Mouse (Mus musculus) spleen, postnatal 10 days (tissue): Measurements from ENCODE around the gene Oasl1.
"Not testable (repeated sequence)": the region's sequence is repeated elsewhere in the genome, so short reads cannot be mapped to it uniquely, and the experiment has no call there.

ENCODE experiments used
- DNase-seq, 2 experiments: peaks; one replicate each; pipeline ENCODE4 v3.0.0; 2021 to 2022; ENCODE audit warnings: low spot score in 2 of 2

Gene Oasl1

GRCm38 (mm10) chr5:114926153-114926684 is 3.2 kb downstream of the Oasl1 start:
- no peak for DNase-seq

GRCm38 (mm10) chr5:114926753-114927152 is 3.7 kb downstream of the Oasl1 start:
- no peak for DNase-seq

DNA sequence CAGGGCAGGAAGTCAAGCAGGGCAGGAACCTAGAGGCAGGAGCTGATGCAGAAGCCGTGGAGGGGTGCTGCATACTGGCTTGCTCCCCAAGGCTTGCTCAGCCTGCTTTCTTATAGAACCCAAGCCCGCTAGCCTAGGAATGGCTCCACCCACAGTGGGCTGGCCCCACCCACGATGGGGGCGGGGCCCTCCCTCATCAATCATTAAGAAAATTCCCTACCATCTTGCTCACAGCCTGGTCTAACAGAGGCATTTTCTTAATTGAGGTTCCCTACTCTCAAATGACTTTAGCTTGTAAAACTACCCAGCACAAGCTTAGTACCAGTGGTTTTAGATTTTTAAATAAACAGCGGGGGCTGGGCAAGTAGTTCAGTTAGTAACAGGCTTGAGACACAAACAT is 8.6 kb downstream of the Oasl1 start:
- no peak for DNase-seq

DNA sequence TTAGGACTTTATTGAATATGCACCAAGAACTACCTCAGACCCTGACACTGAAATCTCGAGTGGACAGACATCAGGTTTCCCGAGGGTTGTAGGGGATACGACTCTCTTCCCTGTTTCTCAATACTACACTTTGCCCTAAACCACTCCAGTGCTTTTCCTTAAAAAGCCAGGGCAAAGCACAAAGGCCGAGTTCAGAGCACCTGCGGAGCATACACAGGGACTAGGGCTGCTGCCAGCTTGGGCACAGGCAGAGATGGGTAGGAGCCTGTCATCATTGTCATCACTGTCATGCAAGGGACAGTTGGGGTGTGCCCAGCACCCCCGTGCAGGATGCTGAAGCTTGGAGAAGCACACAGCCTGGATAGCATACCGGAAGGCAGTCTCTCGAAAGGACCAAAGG is 10.2 kb downstream of the Oasl1 start:
- no peak for DNase-seq

DNA sequence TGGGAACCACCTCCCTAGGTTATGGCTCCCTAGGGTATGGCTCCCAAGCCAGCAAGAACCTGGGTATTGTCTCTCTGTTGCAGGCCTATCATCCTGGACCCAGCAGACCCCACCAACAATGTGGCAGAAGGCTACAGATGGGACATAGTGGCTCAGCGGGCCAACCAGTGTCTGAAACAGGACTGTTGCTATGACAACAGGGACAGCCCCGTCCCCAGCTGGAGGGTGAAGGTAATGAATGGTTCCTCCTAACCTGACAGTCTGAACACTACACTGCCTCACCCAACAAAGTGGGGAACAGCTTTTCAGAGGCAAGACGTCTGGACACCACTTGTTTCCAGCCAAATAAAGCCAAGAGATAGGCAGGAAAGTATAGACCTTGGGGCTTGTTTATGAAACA is 12.8 kb downstream of the Oasl1 start:
- no peak for DNase-seq

GRCm38 (mm10) chr5:114941138-114941537 is 18.1 kb downstream of the Oasl1 start:
- DNase-seq, result not testable (repeated sequence)

- DNase-seq, result peak; percentile 74 to 86
These were observed 19.2 kb downstream of the Oasl1 start, which contains the start of gene 2210016L21Rik for GRCm38 (mm10) chr5:114942074-114942765. Gene 2210016L21Rik, plus strand, starts transcription at chr5:114942158.

DNA sequence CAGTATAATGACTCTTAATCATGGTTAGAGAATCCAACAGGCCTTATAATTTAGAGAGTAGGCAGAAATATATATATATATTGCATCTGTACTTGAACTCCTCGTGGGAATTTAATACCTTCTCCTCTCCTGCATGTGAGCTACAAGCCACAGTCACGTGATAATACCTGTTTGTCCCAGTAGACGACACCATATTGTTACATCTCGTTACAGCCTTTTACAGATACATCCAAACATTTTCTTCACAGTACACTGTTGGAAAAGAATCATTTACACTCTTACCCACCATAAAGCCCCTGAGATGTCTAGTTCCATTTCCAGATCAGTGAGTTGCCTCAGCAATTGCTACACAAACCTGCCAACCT is 19.7 kb downstream of the Oasl1 start:
- DNase-seq, result no peak

DNA sequence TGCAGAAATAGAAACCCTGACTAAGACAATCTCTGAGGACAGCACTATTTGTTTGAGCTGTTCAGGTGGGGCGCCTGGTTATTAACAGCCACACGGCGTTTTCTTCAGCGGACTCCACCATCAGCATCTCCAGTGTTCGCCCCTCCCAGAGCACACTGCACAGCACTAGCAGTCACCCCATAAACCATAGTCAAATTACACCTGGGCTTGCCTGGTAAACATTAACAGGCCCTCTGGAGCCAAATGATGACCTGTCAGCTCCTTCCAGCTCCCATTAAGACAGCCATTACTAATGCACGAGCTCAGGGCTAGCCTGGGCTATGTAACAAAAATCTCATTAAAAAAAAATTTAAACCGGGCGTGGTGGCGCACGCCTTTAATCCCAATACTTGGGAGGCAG is 22.0 kb downstream of the Oasl1 start:
- no peak for DNase-seq

DNA sequence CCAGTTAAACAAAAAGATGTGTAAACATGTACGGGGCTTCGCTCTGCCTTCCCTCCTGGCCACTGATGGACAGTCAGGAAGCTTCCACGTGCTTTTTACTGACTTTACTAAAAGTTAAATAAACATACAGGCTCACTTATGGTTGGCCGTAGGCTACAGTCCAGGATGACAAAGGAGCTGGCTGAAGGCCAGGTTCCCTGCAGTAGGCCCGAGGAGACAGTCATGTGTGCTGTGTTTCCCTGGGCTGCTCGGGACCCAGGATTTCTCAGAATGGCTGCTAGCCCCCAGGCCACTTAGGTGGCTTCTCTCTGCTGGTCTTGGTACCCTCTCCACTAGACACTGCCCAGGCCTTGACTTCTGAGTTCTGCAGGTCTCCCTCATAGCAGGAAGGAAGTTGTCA is 25.9 kb downstream of the Oasl1 start:
- no peak for DNase-seq

GRCm38 (mm10) chr5:114949316-114949715 is 26.3 kb downstream of the Oasl1 start:
- no peak for DNase-seq

GRCm38 (mm10) chr5:114949812-114950211 is 26.8 kb downstream of the Oasl1 start:
- DNase-seq, result no peak

DNA sequence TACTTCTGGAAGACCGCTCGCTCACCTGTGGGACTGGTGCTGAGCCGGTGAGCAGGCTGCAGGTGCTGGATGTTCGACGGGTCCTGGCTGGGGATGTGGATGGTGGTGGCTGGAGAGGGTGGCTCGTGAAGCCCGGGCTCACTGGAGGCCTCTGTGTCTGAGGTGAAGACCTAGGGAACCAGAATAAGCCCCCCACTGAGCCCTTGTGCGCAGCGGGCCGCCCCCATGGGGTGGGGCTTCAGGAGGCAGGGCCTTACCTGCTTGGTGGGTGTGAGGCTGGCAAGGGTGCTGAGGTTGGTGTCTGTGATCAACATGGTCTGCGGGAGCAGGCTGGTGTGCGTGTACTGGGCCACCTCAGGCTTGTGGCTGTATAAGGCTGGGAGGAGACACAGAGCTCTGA is 27.6 kb downstream of the Oasl1 start:
- no peak for DNase-seq

- no peak for DNase-seq
These were observed 28.3 kb downstream of the Oasl1 start for GRCm38 (mm10) chr5:114951279-114951880.

DNA sequence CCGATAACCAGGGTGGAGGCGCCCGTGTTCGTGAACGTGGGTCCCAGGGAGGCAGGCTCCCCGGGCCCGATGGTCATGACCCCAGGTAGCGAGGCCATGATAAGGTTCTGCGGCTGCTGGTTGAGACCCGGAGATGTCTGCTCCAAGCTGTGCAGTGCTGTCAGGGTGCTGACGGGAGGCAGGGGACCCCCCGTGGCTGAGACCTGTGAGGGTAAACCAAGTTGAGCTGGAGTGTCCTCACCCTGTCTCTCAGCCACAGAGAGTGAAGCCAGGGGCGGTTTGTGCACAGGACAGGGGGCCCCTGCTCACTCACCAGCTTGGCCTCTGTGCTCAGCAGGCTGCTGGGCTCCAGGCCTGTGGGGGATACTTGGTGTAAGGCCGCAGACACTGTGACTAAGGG is 30.3 kb downstream of the Oasl1 start:
- DNase-seq, result no peak

DNA sequence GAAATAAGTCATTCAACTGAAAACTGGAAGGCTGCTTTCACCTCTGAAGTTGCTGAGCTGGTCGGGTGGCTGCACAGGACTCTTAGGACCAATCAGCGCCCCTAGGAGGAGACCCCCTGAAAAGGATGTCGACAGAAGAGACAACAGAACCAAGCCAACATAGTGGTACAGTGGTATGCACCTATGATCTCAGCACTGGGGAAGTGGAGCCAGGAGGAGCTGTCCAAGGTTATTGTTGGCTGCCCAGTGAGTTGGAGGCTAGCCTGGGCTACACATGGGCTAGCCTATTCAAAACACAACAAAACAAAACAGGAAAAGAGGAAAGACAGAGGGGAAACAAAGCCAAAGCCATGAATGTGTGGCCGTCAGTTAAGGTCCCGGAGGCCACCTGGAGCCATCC is 35.0 kb downstream of the Oasl1 start:
- DNase-seq, result no peak

DNA sequence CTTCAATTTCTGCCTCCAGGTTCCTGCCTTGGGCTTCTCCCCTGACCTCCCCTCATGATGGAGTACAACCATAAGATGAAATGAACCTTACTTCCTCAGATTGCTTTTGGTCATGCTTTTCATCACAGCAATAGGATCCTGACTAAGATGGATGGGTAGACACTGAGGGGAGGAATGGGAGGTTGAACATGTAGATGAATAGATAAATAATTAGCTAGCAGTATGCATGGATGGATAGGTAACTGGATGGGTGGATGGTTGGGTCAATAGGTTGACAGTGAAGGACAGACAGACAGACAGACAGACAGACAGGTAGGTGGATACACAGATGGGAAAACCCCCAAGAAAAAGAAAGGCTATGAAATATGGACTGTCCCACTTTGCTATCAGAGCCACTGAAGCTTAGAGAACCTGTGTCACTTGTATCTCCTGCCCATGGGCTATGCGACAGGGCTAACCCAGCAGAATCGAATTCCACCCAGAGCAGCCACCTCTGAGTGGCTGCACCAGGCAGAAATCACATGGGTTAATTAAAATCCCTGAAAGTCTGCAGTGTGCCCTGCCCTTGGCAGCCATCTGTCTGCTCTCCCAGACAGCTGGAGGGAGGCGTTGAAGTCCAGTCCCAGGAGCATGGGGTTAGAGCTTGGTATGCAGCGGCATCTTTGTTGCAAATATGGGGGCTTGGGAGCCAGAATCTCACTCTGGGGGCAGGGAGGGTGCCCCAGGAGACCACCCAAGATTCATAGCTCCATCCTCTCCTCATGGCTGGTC is 38.7 kb downstream of the Oasl1 start:
- DNase-seq, result no peak

DNA sequence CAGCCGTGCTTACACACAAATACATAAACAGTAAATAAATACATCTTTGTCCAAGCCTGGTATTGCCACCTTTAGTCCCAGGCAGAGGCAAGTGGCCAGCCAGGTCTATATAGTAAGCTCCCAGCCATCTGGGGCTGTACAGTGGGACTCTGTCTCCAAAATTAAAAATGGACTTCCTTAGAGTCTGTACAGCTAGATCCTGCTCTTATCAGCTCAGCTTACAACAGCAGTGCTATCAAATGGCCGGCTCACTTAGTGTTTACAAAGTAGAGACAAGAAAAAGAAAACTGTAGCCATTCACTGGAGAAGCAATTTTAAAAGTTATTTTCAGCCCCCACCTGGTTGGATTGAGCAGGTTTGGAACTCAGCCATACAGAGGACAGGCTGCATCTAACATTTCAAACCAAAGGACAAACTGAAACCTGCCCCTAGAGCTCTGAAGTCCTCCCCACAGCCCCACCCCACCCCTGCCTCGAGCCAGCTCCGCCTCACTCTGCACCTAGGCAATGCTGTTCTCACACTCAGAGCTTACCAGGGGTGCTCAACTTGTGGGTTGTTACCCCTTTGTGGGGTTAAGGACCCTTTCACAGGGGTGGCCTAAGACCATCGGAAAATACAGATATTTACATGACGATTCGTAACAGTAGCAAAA is 41.4 kb downstream of the Oasl1 start:
- no peak for DNase-seq

DNA sequence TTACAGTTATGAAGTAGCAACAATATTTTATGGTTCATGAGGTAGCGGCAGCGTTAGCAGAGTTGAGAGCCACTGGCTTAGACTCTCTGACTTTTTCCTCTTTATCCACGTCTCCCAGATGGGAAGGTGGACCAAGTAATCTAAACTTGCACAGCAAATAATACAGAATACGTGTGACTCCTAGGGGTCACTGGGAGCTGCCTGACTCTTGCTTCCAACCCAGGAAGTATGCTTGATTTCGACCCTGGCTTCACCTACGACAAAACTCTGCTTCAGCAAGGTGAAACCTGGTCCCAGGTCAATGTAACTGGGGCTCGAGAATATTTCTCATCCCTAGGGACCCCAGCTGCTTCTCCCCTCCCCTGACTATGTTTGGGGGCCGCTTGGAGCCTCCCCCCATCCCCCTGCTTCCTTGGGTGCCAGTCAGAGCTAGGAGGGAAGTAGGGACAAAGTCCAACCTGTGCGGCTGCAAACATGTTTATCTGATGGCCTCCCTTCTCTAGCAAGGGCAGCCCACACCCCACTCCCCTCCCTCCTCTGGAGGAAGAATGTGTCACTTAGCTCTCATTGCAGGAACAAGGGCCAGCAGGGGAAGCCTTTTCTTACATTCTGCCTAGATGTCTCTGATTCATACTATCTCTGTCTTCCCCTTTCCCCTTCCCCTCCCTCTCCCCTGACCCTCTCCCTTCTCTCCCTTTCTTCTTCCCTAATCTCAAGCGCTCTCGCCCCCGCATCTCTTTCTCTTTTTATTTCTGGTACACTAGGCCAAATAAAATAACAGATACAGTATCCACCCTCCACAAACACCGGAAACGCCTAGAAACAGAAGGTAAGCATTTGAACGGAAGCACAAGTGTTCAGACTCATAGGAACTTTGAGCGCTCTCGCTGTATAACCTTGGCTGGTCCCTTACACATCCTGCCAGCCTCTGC is 42.2 kb downstream of the Oasl1 start:
- no peak for DNase-seq

- DNase-seq, result no peak
These were observed 44.7 kb downstream of the Oasl1 start for GRCm38 (mm10) chr5:114967523-114968268.
